Mouse (Mus musculus) kidney, postnatal 36 days (tissue): ENCODE results near the gene 2210011C24Rik.
"Not testable (repeated sequence)": the region's sequence is repeated elsewhere in the genome, so short reads cannot be mapped to it uniquely, and the experiment has no call there.

Experiments
- DNase-seq, 2 experiments: peaks; one replicate each; pipeline ENCODE4 v3.0.0; 2021 to 2022; ENCODE audit warnings: mixed read lengths in 2 of 2

2210011C24Rik gene

GRCm38 (mm10) chr8:83990170-83990569 lies 21.8 kb downstream of the 2210011C24Rik start:
- no peak for DNase-seq

DNA sequence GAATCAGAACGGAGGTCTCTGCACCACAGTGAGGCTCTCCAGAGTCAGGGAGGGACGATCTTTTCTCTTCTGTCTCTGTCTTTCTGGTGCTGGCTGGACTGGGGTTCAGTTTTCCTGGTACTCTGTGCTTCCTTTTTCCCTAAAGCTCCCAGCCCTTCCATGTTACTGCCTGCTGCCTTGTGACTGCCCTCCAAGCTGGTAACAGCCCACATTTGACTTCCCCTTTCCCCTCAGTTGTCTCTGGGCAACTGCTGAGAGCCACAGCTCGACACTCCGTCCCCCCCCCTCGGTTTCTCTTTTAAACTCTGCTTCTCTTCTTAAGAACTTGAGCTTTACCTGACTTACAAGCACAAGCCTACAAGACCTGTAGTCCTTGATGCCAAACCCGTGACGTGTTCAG lies 22.7 kb downstream of the 2210011C24Rik start:
- no peak for DNase-seq

- not testable (repeated sequence) for DNase-seq
Observed at GRCm38 (mm10) chr8:83983222-83983621, 28.7 kb downstream of the 2210011C24Rik start.

DNA sequence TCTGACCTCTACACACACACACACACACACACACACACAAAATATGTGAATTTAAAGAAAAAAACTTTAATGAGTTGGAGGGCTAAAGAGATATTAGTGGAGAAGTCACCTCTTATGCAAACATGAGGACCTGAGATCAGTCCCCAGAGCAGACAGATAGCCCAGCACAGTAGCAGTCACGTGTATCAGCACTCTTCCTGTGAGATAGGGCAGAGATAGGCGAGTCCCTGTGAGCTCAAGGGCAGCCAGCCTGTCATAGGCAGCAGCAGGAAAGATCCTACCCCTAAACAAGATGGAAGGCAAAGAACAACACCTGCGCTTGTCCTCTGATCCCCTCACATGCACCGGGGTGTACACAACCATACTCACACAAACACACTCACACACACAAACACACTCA lies 29.5 kb downstream of the 2210011C24Rik start:
- no peak for DNase-seq

DNA sequence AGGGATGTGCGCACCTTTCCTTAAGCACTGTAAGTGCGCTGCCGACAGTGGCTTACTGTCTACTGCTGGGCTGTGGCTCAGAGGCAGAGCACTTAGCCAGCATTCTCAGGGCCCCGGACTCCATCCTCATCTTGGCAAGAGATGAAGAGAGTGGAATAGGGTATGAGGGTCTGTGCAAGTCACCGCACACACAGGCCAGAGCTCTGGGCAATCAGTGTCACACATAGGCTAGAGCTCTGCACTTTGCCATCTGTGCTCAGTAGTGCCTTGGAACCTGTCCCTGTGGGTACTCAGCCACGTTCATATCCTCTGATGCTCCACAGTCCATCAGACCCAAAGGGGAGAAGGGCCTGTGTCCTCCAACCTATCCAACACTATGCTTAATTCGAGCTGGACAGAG lies 30.4 kb downstream of the 2210011C24Rik start:
- no peak for DNase-seq

DNA sequence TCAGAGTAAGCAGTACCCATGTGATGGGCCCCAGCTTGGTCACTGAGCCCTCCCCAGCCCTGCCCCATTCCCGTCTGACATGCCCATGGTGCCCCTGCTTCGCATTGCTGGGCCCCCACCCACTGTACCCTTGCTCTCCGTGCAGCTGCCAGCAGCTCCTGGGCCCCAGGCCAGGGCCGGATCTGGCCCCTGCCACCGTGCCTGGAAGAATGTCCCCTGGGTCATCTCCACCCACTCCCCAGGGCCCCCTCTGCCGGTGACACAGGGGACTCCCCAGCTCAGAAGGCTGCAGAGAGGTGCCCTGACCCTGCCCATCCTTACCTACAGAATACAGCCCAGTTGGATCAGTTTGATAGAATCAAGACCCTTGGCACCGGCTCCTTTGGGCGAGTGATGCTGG lies 31.1 kb downstream of the 2210011C24Rik start:
- peak in 1 of 2 experiments; percentile 40 for DNase-seq

- no peak for DNase-seq
Observed at GRCm38 (mm10) chr8:83980250-83980649, 31.7 kb downstream of the 2210011C24Rik start.

DNA sequence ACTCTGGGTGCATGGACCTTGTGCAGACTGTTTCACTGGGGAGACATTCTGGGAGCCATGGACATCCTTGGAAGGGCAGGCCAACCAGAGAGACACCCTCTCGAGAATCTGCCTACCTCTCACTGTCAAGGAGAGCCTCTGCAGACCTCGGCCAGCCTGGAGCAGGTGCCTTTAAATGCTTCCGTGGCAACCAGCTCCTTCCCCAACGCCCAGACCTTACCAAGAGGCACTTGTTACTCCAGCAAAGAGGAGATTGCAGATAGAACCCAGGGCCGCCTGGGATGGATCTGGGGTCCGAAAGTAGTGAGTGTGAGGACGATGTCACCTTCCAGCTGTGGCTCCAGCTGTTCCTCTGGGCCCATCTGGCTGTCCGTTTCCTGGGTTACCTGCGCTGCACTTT lies 33.8 kb downstream of the 2210011C24Rik start:
- DNase-seq = no peak

DNA sequence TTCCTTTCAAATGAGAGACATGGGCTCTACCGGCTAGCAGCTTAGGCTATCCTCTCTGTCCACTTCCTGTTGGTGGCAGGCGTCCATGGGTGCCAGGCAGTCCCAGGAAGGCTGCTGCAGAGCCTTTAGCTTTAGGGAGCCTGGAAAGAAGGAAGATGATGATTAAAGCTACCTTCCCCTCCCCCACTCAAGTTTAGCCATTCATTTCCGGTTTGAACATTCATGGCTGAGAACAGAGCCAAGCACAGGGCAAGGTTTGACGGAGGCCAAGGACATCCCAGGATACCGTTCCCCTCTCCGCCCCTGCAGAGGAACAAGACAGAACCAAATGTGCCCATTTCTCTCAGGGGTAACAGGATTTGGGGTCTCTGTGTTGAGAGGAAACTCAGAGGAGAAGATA lies 34.3 kb downstream of the 2210011C24Rik start:
- DNase-seq = peak; percentile 46 to 48

DNA sequence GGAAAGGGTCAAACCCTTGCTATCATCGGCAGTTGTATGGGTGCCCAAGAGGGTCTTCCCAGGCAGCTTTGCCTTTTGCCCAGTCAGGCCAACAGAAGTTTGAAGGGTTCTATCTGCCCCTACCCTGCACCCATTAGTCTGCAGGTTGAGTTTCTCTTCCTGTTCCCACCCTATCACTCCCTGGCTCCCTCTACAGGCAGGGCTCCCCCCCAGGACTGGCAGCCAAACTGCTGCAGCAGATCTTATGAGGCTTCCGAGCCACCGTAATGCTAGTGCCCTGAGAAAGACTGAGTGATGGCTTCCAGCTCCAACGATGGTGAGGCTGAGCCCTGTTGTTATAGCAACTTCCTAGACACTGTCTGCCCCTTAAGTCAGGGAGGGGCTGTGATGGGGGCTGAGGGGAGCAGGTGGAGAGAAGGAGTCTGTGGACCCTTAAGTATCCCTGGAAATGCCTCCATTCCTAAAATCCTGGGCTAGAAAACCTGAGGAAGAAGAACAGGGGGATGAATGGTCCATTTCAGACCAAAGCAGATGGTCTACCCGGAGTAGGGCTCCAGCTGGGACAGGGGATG lies 35.1 kb downstream of the 2210011C24Rik start:
- peak in 1 of 2 experiments; percentile 42 for DNase-seq

DNA sequence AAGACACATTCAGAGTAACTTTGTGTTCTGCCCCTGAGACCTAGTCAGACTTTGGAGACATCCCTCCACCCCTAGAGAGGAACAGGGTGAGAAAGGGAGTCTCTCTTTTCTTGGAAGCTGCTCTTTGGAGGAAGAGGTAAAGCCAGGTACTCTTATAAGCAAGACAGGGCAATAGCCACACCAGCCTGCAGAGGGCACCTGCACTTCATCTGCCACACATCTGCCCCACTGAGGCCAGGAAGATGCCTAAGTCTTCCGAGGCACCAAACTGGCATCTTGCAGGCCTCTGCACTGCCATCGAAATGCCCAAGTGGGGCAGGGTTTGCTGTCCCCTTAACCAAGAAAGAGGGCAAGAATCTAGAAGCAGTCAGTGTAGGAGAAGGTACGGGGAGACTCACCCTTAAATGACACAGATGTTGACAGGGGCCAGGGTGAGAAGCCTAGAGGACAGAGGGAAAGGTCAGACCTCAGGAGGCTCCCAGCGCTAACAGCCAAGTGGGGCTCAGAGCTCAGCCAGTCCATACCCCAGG lies 35.8 kb downstream of the 2210011C24Rik start:
- DNase-seq = peak in 1 of 2 experiments; percentile 72

DNA sequence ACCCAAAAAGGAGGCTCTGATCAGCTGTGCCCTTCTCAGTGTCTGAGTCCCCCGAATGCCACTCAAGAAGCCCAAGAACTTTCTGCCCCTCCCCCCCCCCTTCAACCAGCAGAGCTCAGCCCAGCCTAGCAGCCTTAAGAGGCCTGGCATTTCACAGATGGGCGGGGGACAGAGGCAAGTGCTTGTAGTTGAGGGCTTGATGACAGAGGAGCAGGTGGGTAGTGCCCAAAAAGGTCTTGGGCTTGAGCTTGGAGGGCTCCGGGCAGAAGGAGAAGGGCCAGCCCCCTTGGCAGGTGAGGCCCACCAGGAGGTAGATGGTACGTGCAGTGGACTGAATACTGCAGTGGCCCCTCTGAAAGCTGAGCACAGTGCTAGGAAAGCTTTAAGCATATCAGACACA lies 37.5 kb downstream of the 2210011C24Rik start:
- no peak for DNase-seq

DNA sequence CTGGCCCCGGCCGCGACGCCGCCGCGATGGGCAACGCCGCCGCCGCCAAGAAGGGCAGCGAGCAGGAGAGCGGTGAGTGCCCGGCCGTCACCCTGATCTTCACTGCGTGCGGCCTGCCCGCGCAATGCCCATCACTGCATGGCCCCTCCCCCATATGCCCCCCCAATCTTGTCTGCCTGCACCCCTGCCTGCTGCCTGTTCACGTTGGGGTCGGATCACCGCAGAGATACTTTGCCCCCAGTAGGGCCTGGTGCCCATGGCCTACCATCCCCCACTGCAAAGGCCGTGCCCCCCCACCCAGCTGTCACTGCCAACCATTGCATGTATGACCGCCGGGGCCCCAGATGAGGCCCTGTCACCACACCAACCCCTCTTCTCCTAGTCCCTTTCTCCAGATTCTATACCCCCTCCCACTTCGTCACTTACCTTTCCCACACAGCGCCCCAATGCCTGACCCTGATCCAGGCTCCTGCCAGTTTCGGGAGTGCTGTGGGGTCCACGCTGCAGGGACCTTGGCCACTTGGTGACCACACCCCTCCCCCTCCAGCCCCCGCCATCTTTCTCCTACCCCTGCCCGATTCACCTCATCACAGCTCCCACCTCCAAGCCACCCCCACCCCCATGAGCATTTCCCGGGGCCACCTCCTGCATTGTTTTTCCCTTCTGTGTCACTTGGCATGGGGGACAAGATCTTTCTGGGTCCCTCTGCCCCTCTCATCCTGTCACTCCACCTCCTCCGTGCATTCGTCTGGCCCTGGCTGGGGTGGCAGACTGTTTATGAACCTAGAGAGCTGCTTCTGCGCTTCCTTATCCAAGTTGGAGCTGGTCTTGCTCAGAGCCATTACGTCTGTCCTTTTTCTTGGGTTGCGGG lies 38.6 kb downstream of the 2210011C24Rik start:
- DNase-seq = peak in 1 of 2 experiments; percentile 38

GRCm38 (mm10) chr8:83972150-83973120 lies 39.5 kb downstream of the 2210011C24Rik start, which contains the start of gene Prkaca:
TSS of gene Prkaca (plus strand) at chr8:83972993.
- peak; percentile 98 to 99 for DNase-seq

- DNase-seq = no peak
Observed at GRCm38 (mm10) chr8:83971661-83972060, 40.3 kb downstream of the 2210011C24Rik start.

DNA sequence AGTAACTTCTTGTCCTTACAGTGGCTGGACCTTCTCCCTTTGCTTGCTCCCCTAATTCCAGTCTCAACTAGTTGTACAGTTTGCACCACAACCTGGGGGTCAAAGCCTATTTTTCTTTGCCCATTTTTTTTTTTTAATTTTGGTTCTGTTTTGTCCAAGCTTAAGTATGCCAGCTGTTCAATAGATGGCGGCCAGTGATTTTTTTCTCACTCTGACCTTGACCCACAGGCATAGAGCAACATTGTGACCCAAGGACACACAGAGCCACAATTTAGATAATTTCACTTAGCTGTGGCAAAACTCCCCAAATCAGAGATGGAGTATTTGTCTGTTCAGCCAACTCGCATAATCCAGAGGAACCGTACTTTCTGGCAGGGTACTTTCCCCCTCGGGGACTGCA lies 40.9 kb downstream of the 2210011C24Rik start:
- DNase-seq = no peak

- no peak for DNase-seq
Observed at GRCm38 (mm10) chr8:83967701-83968100, 44.3 kb downstream of the 2210011C24Rik start.

GRCm38 (mm10) chr8:83964015-83964765 lies 47.8 kb downstream of the 2210011C24Rik start:
- DNase-seq = no peak
